Mouse (Mus musculus) telencephalon, adult 2 months (tissue): ENCODE results near the gene Zfp574.
"Not testable (repeated sequence)": the region's sequence is repeated elsewhere in the genome, so short reads cannot be mapped to it uniquely, and the experiment has no call there.

Source experiments
- DNase-seq: peaks from one replicate; pipeline ENCODE4 v3.0.0-alpha.2; 2011; ENCODE audit warnings: low read depth, low spot score

Zfp574 gene

GRCm38 (mm10) chr7:25071979-25072715, at the start of gene Zfp574, which contains the start of gene Grik5:
Gene Zfp574 (plus strand): TSS chr7:25072567.
Gene Grik5 (minus strand): TSS chr7:25072346.
- DNase-seq, result no peak

GRCm38 (mm10) chr7:25025855-25026439, 46.4 kb upstream of the Zfp574 start:
- no peak for DNase-seq

GRCm38 (mm10) chr7:25026452-25026851, 45.9 kb upstream of the Zfp574 start:
- DNase-seq, result no peak

GRCm38 (mm10) chr7:25030032-25030753, 42.2 kb upstream of the Zfp574 start:
- no peak for DNase-seq

- DNase-seq, result no peak
These were observed 40.8 kb upstream of the Zfp574 start for GRCm38 (mm10) chr7:25031528-25031927.

GRCm38 (mm10) chr7:25034796-25035195, 37.6 kb upstream of the Zfp574 start:
- DNase-seq, result peak; percentile 75

GRCm38 (mm10) chr7:25035916-25036315, 36.5 kb upstream of the Zfp574 start:
- DNase-seq, result peak; percentile 68

GRCm38 (mm10) chr7:25041921-25042320, 30.4 kb upstream of the Zfp574 start:
- DNase-seq, result no peak

- DNase-seq, result not testable (repeated sequence)
These were observed 27.8 kb upstream of the Zfp574 start for GRCm38 (mm10) chr7:25044599-25044998.

GRCm38 (mm10) chr7:25047363-25047762, 25.0 kb upstream of the Zfp574 start:
- DNase-seq, result peak; percentile 69

- no peak for DNase-seq
These were observed 23.0 kb upstream of the Zfp574 start for GRCm38 (mm10) chr7:25049295-25049930.

- no peak for DNase-seq
These were observed 19.8 kb upstream of the Zfp574 start for GRCm38 (mm10) chr7:25052587-25052986.

- DNase-seq, result no peak
These were observed 15.4 kb upstream of the Zfp574 start for GRCm38 (mm10) chr7:25056951-25057350.

- no peak for DNase-seq
These were observed 14.5 kb upstream of the Zfp574 start for GRCm38 (mm10) chr7:25057888-25058287.

- DNase-seq, result no peak
These were observed 14.0 kb upstream of the Zfp574 start for GRCm38 (mm10) chr7:25058394-25058793.

GRCm38 (mm10) chr7:25058836-25059235, 13.5 kb upstream of the Zfp574 start:
- no peak for DNase-seq

GRCm38 (mm10) chr7:25063346-25063745, 9.0 kb upstream of the Zfp574 start:
- DNase-seq, result no peak

- DNase-seq, result peak; percentile 79
These were observed 8.5 kb upstream of the Zfp574 start for GRCm38 (mm10) chr7:25063900-25064299.

GRCm38 (mm10) chr7:25067338-25067737, 5.0 kb upstream of the Zfp574 start:
- DNase-seq, result no peak

GRCm38 (mm10) chr7:25067909-25068656, 4.3 kb upstream of the Zfp574 start:
- no peak for DNase-seq

- peak; percentile 85 for DNase-seq
These were observed 3.6 kb upstream of the Zfp574 start for GRCm38 (mm10) chr7:25068724-25069123.
